Mouse (Mus musculus): ENCODE data around the gene Tmco2. TPM values are rescaled to one million over a fixed set of nuclear protein-coding genes. Genes with fewer than 3 reads are reported as not detected.
"Not testable (repeated sequence)": the region's sequence is repeated elsewhere in the genome, so short reads cannot be mapped to it uniquely, and the experiment has no call there.

Gene Tmco2
- polyA plus RNA-seq (2015; fragmentation: Nextera tagmentation; extraction: Ambion mirVana), result not detected in 2 replicates

- Histone ChIP-seq H3K9ac (replicated peaks) (no peak within 1 kb of the TSS), H3K4me1 (replicated peaks) (no peaks in the 10 kb centered on the region), H3K27me3 (no peaks in the 10 kb centered on the region), H3K4me3 (replicated peaks) (no peak within 1 kb of the TSS), H3K9me3 (no peaks in the 10 kb centered on the region), H3K36me3 (no peaks in the 10 kb centered on the region), H3K4me2 (replicated peaks) (no peak within 1 kb of the TSS), H3K27ac (no peak within 1 kb of the TSS)
- 83% methylated on average over 2 of the region's 2 CpGs for WGBS
- no peak for ATAC-seq
Observed at GRCm38 (mm10) chr4:121109126-121109525, at the start of gene Tmco2. Gene Tmco2 (minus strand): TSS chr4:121109226.

- Histone ChIP-seq H3K27me3 (0 out of 2 replicates have a peak, but pooled peaks cover 2% of the 10 kb centered on the region), H3K4me2 (replicated peaks) (no peak overlapping the region)
- 86% methylated on average over 4 of the region's 4 CpGs for WGBS
Observed at GRCm38 (mm10) chr4:121103304-121103703, 5.7 kb downstream of the Tmco2 start.

GRCm38 (mm10) chr4:121097650-121098378 is 11.2 kb downstream of the Tmco2 start, which contains the start of gene Zmpste24:
Gene Zmpste24 (minus strand): TSS chr4:121098241.
- H3K9me3 ChIP-seq, result no peaks in the 10 kb centered on the region
- 0 out of 2 replicates have a peak, but pooled peaks cover 2% of the 10 kb centered on the region for H3K27me3 ChIP-seq
- peaks cover 27% of the 10 kb centered on the region for H3K36me3 ChIP-seq
- H3K4me1 ChIP-seq (replicated peaks), result peaks cover 13% of the 10 kb centered on the region
- peak within 1 kb of the TSS; percentile 57; the same call in 1 of the 2 replicates for H3K27ac ChIP-seq
- H3K4me2 ChIP-seq (replicated peaks), result peak within 1 kb of the TSS; percentile 83
- WGBS, result under 1% methylated on average over 39 of the region's 39 CpGs
- H3K9ac ChIP-seq (replicated peaks), result peak within 1 kb of the TSS; percentile 79
- peak within 1 kb of the TSS; percentile 73 for H3K4me3 ChIP-seq (replicated peaks)
- ATAC-seq, result peak; percentile 96

More at GRCm38 (mm10) chr4:121103304-121103703, 5.7 kb downstream of the Tmco2 start:
- Histone ChIP-seq H3K36me3 (no peaks in the 10 kb centered on the region), H3K27ac (no peak overlapping the region), H3K9ac (replicated peaks) (no peak overlapping the region), H3K4me3 (replicated peaks) (no peak overlapping the region), H3K4me1 (replicated peaks) (no peaks in the 10 kb centered on the region), H3K9me3 (no peaks in the 10 kb centered on the region)
- ATAC-seq, result no peak

GRCm38 (mm10) chr4:121090211-121090610 is 18.8 kb downstream of the Tmco2 start:
- H3K27me3 ChIP-seq, result no peaks in the 10 kb centered on the region
- WGBS, result 93% methylated on average over 4 of the region's 4 CpGs
- H3K4me2 ChIP-seq (replicated peaks), result no peak overlapping the region
- no peak overlapping the region for H3K27ac ChIP-seq
- H3K4me1 ChIP-seq (replicated peaks), result no peaks in the 10 kb centered on the region
- peaks cover 75% of the 10 kb centered on the region for H3K36me3 ChIP-seq
- H3K9me3 ChIP-seq, result no peaks in the 10 kb centered on the region
- H3K9ac ChIP-seq (replicated peaks), result no peak overlapping the region
- no peak overlapping the region for H3K4me3 ChIP-seq (replicated peaks)
- ATAC-seq, result no peak

- peaks cover 74% of the 10 kb centered on the region for H3K36me3 ChIP-seq
- no peaks in the 10 kb centered on the region for H3K27me3 ChIP-seq
- no peak overlapping the region for H3K9ac ChIP-seq (replicated peaks)
- H3K4me3 ChIP-seq (replicated peaks), result no peak overlapping the region
- H3K4me2 ChIP-seq (replicated peaks), result no peak overlapping the region
- no peak overlapping the region for H3K27ac ChIP-seq
- 97% methylated on average over 2 of the region's 2 CpGs for WGBS
- H3K4me1 ChIP-seq (replicated peaks), result no peaks in the 10 kb centered on the region
- no peak for ATAC-seq
- no peaks in the 10 kb centered on the region for H3K9me3 ChIP-seq
Observed at GRCm38 (mm10) chr4:121088696-121089095, 20.3 kb downstream of the Tmco2 start.

GRCm38 (mm10) chr4:121084506-121084905 is 24.5 kb downstream of the Tmco2 start:
- H3K27ac ChIP-seq, result no peak overlapping the region
- no peak overlapping the region for H3K4me3 ChIP-seq (replicated peaks)
- no peak overlapping the region for H3K4me2 ChIP-seq (replicated peaks)
- no peaks in the 10 kb centered on the region for H3K27me3 ChIP-seq
- no peaks in the 10 kb centered on the region for H3K4me1 ChIP-seq (replicated peaks)
- no peak for ATAC-seq
- H3K36me3 ChIP-seq, result peaks cover 79% of the 10 kb centered on the region
- no peaks in the 10 kb centered on the region for H3K9me3 ChIP-seq
- no peak overlapping the region for H3K9ac ChIP-seq (replicated peaks)

GRCm38 (mm10) chr4:121080395-121080794 is 28.6 kb downstream of the Tmco2 start:
- H3K9me3 ChIP-seq, result no peaks in the 10 kb centered on the region
- H3K36me3 ChIP-seq, result peaks cover 84% of the 10 kb centered on the region
- H3K9ac ChIP-seq (replicated peaks), result no peak overlapping the region
- 75% methylated on average over 1 of the region's 1 CpGs for WGBS
- H3K27me3 ChIP-seq, result no peaks in the 10 kb centered on the region
- no peak for ATAC-seq
- H3K4me2 ChIP-seq (replicated peaks), result no peak overlapping the region
- no peak overlapping the region for H3K4me3 ChIP-seq (replicated peaks)
- no peak overlapping the region for H3K27ac ChIP-seq
- no peaks in the 10 kb centered on the region for H3K4me1 ChIP-seq (replicated peaks)

- WGBS, result 91% methylated on average over 3 of the region's 3 CpGs
- no peaks in the 10 kb centered on the region for H3K4me1 ChIP-seq (replicated peaks)
- H3K27ac ChIP-seq, result no peak overlapping the region
- H3K4me2 ChIP-seq (replicated peaks), result no peak overlapping the region
- ATAC-seq, result no peak
- no peak overlapping the region for H3K4me3 ChIP-seq (replicated peaks)
- H3K36me3 ChIP-seq, result peaks cover 78% of the 10 kb centered on the region
- no peaks in the 10 kb centered on the region for H3K9me3 ChIP-seq
- no peak overlapping the region for H3K9ac ChIP-seq (replicated peaks)
- no peaks in the 10 kb centered on the region for H3K27me3 ChIP-seq
Observed at GRCm38 (mm10) chr4:121077915-121078646, 30.9 kb downstream of the Tmco2 start.

GRCm38 (mm10) chr4:121074250-121074649 is 34.8 kb downstream of the Tmco2 start:
- no peak overlapping the region for H3K4me3 ChIP-seq (replicated peaks)
- no peak overlapping the region for H3K27ac ChIP-seq
- H3K36me3 ChIP-seq, result peaks cover 59% of the 10 kb centered on the region
- H3K4me2 ChIP-seq (replicated peaks), result no peak overlapping the region
- H3K27me3 ChIP-seq, result no peaks in the 10 kb centered on the region
- ATAC-seq, result no peak
- 89% methylated on average over 4 of the region's 4 CpGs for WGBS
- no peaks in the 10 kb centered on the region for H3K9me3 ChIP-seq
- no peak overlapping the region for H3K9ac ChIP-seq (replicated peaks)
- no peaks in the 10 kb centered on the region for H3K4me1 ChIP-seq (replicated peaks)

GRCm38 (mm10) chr4:121065336-121065735 is 43.7 kb downstream of the Tmco2 start:
- Histone ChIP-seq H3K4me3 (replicated peaks) (no peak overlapping the region), H3K4me1 (replicated peaks) (no peaks in the 10 kb centered on the region), H3K36me3 (peaks cover 62% of the 10 kb centered on the region), H3K27ac (no peak overlapping the region), H3K9me3 (no peaks in the 10 kb centered on the region), H3K4me2 (replicated peaks) (no peak overlapping the region), H3K9ac (replicated peaks) (no peak overlapping the region), H3K27me3 (no peaks in the 10 kb centered on the region)
- 86% methylated on average over 2 of the region's 2 CpGs for WGBS
- no peak for ATAC-seq

- not testable (repeated sequence) for H3K4me3 ChIP-seq (replicated peaks); H3K4me1 ChIP-seq (replicated peaks); H3K27ac ChIP-seq; H3K9ac ChIP-seq (replicated peaks); H3K4me2 ChIP-seq (replicated peaks); ATAC-seq; H3K9me3 ChIP-seq; H3K27me3 ChIP-seq
- peaks cover 37% of the 10 kb centered on the region for H3K36me3 ChIP-seq
- 95% methylated on average over 10 of the region's 10 CpGs for WGBS
Observed at GRCm38 (mm10) chr4:121059218-121059617, 49.8 kb downstream of the Tmco2 start.

GRCm38 (mm10) chr4:121057032-121057431 is 52.0 kb downstream of the Tmco2 start:
- no peak overlapping the region for H3K4me2 ChIP-seq (replicated peaks)
- no peak overlapping the region for H3K27ac ChIP-seq
- H3K4me1 ChIP-seq (replicated peaks), result peaks cover 10% of the 10 kb centered on the region
- H3K36me3 ChIP-seq, result peaks cover 23% of the 10 kb centered on the region
- 79% methylated on average over 2 of the region's 2 CpGs for WGBS
- no peak for ATAC-seq
- H3K27me3 ChIP-seq, result peaks cover 22% of the 10 kb centered on the region
- H3K9me3 ChIP-seq, result no peaks in the 10 kb centered on the region
- H3K9ac ChIP-seq (replicated peaks), result no peak overlapping the region
- no peak overlapping the region for H3K4me3 ChIP-seq (replicated peaks)

All from midbrain, embryonic 13.5 days (tissue).